Mouse (Mus musculus) hindbrain, postnatal 0 days (tissue): Measurements from ENCODE around the gene Cntfr. TPM values are rescaled to one million over a fixed set of nuclear protein-coding genes. Genes with fewer than 3 reads are reported as not detected.

Experiments used
- ATAC-seq: fragments of 200-750 bp; cut with Nextera tagmentation; 2 replicates; pipeline ENCODE4 v1.8.0; 2017; ENCODE audit warnings: mild to moderate bottlenecking, moderate TSS enrichment, moderate library complexity
- DNase-seq: peaks from one replicate; pipeline ENCODE4 v3.0.0-alpha.2; 2015; ENCODE audit warnings: low spot score
- H3K27ac ChIP-seq: fragments of 300-500 bp; sonication (generic); 2 replicates; pipeline ENCODE4 v1.5.1; 2014; ENCODE audit warnings: mild to moderate bottlenecking
- H3K27me3 ChIP-seq: fragments of 300-500 bp; sonication (generic); 2 replicates; pipeline ENCODE4 v1.6.1; 2014; ENCODE audit warnings: low read length, mixed read lengths; ENCODE audit not compliant: insufficient read depth
- H3K36me3 ChIP-seq: fragments of 300-500 bp; sonication (generic); 2 replicates; pipeline ENCODE4 v1.6.1; 2014; ENCODE audit warnings: low read length, mixed read lengths; ENCODE audit not compliant: insufficient read depth
- H3K4me1 ChIP-seq: fragments of 300-500 bp; sonication (generic); 2 replicates; pipeline ENCODE4 v1.6.1; 2014; ENCODE audit warnings: antibody characterized with exemption, low read length, mixed read lengths; ENCODE audit not compliant: insufficient read depth
- H3K4me2 ChIP-seq: fragments of 300-500 bp; sonication (generic); 2 replicates; pipeline ENCODE4 v1.6.1; 2014; ENCODE audit warnings: low read depth, mild to moderate bottlenecking, low read length, moderate library complexity, mixed read lengths
- H3K4me3 ChIP-seq: fragments of 300-500 bp; sonication (generic); 2 replicates; pipeline ENCODE4 v1.5.1; 2014; ENCODE audit warnings: low read length
- H3K9ac ChIP-seq: fragments of 300-500 bp; sonication (generic); replicated peaks from 2 replicates; pipeline ENCODE4 v1.6.1; 2014; ENCODE audit warnings: mild to moderate bottlenecking, low read length, moderate library complexity, mixed read lengths
- H3K9me3 ChIP-seq: fragments of 300-500 bp; sonication (generic); 2 replicates; pipeline ENCODE4 v1.6.1; 2016; ENCODE audit warnings: low read length, mixed read lengths
- CTCF ChIP-seq: IDR thresholded peaks from 2 replicates; pipeline ENCODE4 v1.5.1; 2016; ENCODE audit warnings: antibody characterized with exemption, control low read depth, low read depth
- WGBS: fragments of 180-500 bp; shearing (Covaris S2); extraction: QIAGEN DNeasy Blood & Tissue Kit; methylation state at CpG from one replicate; pipeline ENCODE4 v1.1.7; 2014; 5-methylcytosine and 5-hydroxymethylcytosine counted together
- polyA plus RNA-seq: library from polyadenylated mRNA; unstranded; fragments of >200 nt; fragmentation: Nextera tagmentation; extraction: Ambion mirVana; gene quantifications from 2 replicates; pipeline ENCODE4 v1.2.1, GENCODE M21; 2015
- total RNA-seq: library from RNA; depleted of rRNA; stranded (reverse); fragments of >200 nt; gene quantifications from 2 replicates; pipeline ENCODE4 v1.2.3, GENCODE M21; 2014

Cntfr gene
- total and polyA plus RNA-seq, 2 experiments from 2014 or later = 22.1 to 61.9 TPM

GRCm38 (mm10) chr4:41664533-41664932, 32.4 kb downstream of the Cntfr start:
- Histone ChIP-seq H3K9me3 (no peaks in the 10 kb centered on the region), H3K4me2 (no peak overlapping the region), H3K27me3 (no peaks in the 10 kb centered on the region), H3K4me3 (no peak overlapping the region), H3K36me3 (peaks cover 3% of the 10 kb centered on the region; the same call in 1 of the 2 replicates), H3K9ac (no peak overlapping the region), H3K27ac (no peak overlapping the region), H3K4me1 (peaks cover 6% of the 10 kb centered on the region; the same call in 1 of the 2 replicates)
- 72% methylated on average over 7 of the region's 7 CpGs for WGBS
- no peak for TF ChIP-seq CTCF
- ATAC-seq (no peak), DNase-seq (no peak)

GRCm38 (mm10) chr4:41663614-41664013, 33.3 kb downstream of the Cntfr start:
- WGBS = 51% methylated on average over 9 of the region's 9 CpGs
- H3K27ac ChIP-seq = no peak overlapping the region
- H3K27me3 ChIP-seq = no peaks in the 10 kb centered on the region
- H3K4me1 ChIP-seq = peaks cover 6% of the 10 kb centered on the region; the same call in 1 of the 2 replicates
- H3K36me3 ChIP-seq = peaks cover 3% of the 10 kb centered on the region; the same call in 1 of the 2 replicates
- H3K9ac ChIP-seq = no peak overlapping the region
- H3K9me3 ChIP-seq = no peaks in the 10 kb centered on the region
- DNase-seq (no peak), ATAC-seq (peak; percentile 24; the same call in 1 of the 2 replicates)
- no peak overlapping the region for H3K4me2 ChIP-seq
- no peak for TF ChIP-seq CTCF
- H3K4me3 ChIP-seq = no peak overlapping the region

- H3K27me3 ChIP-seq = no peaks in the 10 kb centered on the region
- no peak for TF ChIP-seq CTCF
- H3K9ac ChIP-seq = no peak overlapping the region
- DNase-seq (no peak), ATAC-seq (no peak)
- no peak overlapping the region for H3K4me2 ChIP-seq
- no peak overlapping the region for H3K4me3 ChIP-seq
- H3K27ac ChIP-seq = no peak overlapping the region
- H3K4me1 ChIP-seq = peaks cover 6% of the 10 kb centered on the region; the same call in 1 of the 2 replicates
- WGBS = 73% methylated on average over 11 of the region's 11 CpGs
- no peaks in the 10 kb centered on the region for H3K9me3 ChIP-seq
- H3K36me3 ChIP-seq = peaks cover 8% of the 10 kb centered on the region; the same call in 1 of the 2 replicates
Observed at GRCm38 (mm10) chr4:41662723-41663122, 34.2 kb downstream of the Cntfr start.

- TF ChIP-seq CTCF = no peak
- Histone ChIP-seq H3K4me1 (peaks cover 6% of the 10 kb centered on the region; the same call in 1 of the 2 replicates), H3K9ac (no peak overlapping the region), H3K36me3 (peaks cover 13% of the 10 kb centered on the region; the same call in 1 of the 2 replicates), H3K4me3 (no peak overlapping the region), H3K27me3 (no peaks in the 10 kb centered on the region), H3K4me2 (no peak overlapping the region), H3K27ac (no peak overlapping the region), H3K9me3 (no peaks in the 10 kb centered on the region)
- ATAC-seq (no peak), DNase-seq (peak; percentile 65)
- WGBS = 28% methylated on average over 11 of the region's 11 CpGs
Observed at GRCm38 (mm10) chr4:41660851-41661430, 35.9 kb downstream of the Cntfr start.

- Histone ChIP-seq H3K9me3 (no peaks in the 10 kb centered on the region), H3K27me3 (no peaks in the 10 kb centered on the region), H3K4me1 (no peaks in the 10 kb centered on the region), H3K27ac (no peak overlapping the region), H3K4me3 (no peak overlapping the region), H3K4me2 (no peak overlapping the region), H3K9ac (no peak overlapping the region), H3K36me3 (peaks cover 13% of the 10 kb centered on the region; the same call in 1 of the 2 replicates)
- WGBS = 58% methylated on average over 12 of the region's 13 CpGs
- no peak for TF ChIP-seq CTCF
- DNase-seq (no peak), ATAC-seq (no peak)
Observed at GRCm38 (mm10) chr4:41659556-41659955, 37.3 kb downstream of the Cntfr start.

- Histone ChIP-seq H3K9me3 (no peaks in the 10 kb centered on the region), H3K4me3 (no peak overlapping the region), H3K27me3 (no peaks in the 10 kb centered on the region), H3K27ac (no peak overlapping the region), H3K9ac (no peak overlapping the region), H3K4me2 (no peak overlapping the region), H3K36me3 (peaks cover 13% of the 10 kb centered on the region; the same call in 1 of the 2 replicates), H3K4me1 (no peaks in the 10 kb centered on the region)
- DNase-seq = no peak
- no peak for TF ChIP-seq CTCF
- WGBS = 30% methylated on average over 25 of the region's 25 CpGs
- 0 out of 2 replicates have a peak, but pooled peaks have one; percentile 12 for ATAC-seq
Observed at GRCm38 (mm10) chr4:41658566-41659384, 38.1 kb downstream of the Cntfr start.

GRCm38 (mm10) chr4:41655525-41655924, 41.4 kb downstream of the Cntfr start:
- Histone ChIP-seq H3K27me3 (no peaks in the 10 kb centered on the region), H3K9ac (no peak overlapping the region), H3K4me3 (no peak overlapping the region), H3K9me3 (no peaks in the 10 kb centered on the region), H3K36me3 (peaks cover 13% of the 10 kb centered on the region; the same call in 1 of the 2 replicates), H3K27ac (no peak overlapping the region), H3K4me1 (no peaks in the 10 kb centered on the region), H3K4me2 (no peak overlapping the region)
- no peak for TF ChIP-seq CTCF
- 95% methylated on average over 2 of the region's 2 CpGs for WGBS
- ATAC-seq (no peak), DNase-seq (no peak)
